Mouse (Mus musculus) stomach, postnatal 0 days (tissue): Measurements from ENCODE around the gene Sgip1. TPM values are rescaled to one million over a fixed set of nuclear protein-coding genes. Genes with fewer than 3 reads are reported as not detected.

Experiments
- ATAC-seq: fragments of 200-750 bp; cut with Nextera tagmentation; 2 replicates; pipeline ENCODE4 v1.8.0; 2017; ENCODE audit not compliant: low FRiP score, low TSS enrichment
- DNase-seq: peaks from one replicate; pipeline ENCODE4 v3.0.0-alpha.2; 2016; ENCODE audit warnings: low spot score
- H3K27ac ChIP-seq: fragments of 300-500 bp; sonication (generic); replicated peaks from 2 replicates; pipeline ENCODE4 v1.5.1; 2014; ENCODE audit warnings: mild to moderate bottlenecking, control low read depth
- H3K27me3 ChIP-seq: fragments of 300-500 bp; sonication (generic); 2 replicates; pipeline ENCODE4 v1.6.1; 2014; ENCODE audit warnings: low read length; ENCODE audit not compliant: control insufficient read depth, insufficient read depth
- H3K36me3 ChIP-seq: fragments of 300-500 bp; sonication (generic); 2 replicates; pipeline ENCODE4 v1.6.1; 2014; ENCODE audit warnings: low read length, mixed read lengths; ENCODE audit not compliant: control insufficient read depth, insufficient read depth
- H3K4me1 ChIP-seq: fragments of 300-500 bp; sonication (generic); replicated peaks from 2 replicates; pipeline ENCODE4 v1.6.1; 2014; ENCODE audit warnings: antibody characterized with exemption; ENCODE audit not compliant: control insufficient read depth, insufficient read depth
- H3K4me2 ChIP-seq: fragments of 300-500 bp; sonication (generic); replicated peaks from 2 replicates; pipeline ENCODE4 v1.6.1; 2014; ENCODE audit warnings: low read depth, mild to moderate bottlenecking, control low read depth, moderate library complexity
- H3K4me3 ChIP-seq: fragments of 300-500 bp; sonication (generic); 2 replicates; pipeline ENCODE4 v1.5.1; 2014; ENCODE audit warnings: low read depth, low read length, control low read depth
- H3K9ac ChIP-seq: fragments of 300-500 bp; sonication (generic); 2 replicates; pipeline ENCODE4 v1.6.1; 2014; ENCODE audit warnings: mild to moderate bottlenecking, low read length, control low read depth, mixed read lengths
- H3K9me3 ChIP-seq: fragments of 300-500 bp; sonication (generic); 2 replicates; pipeline ENCODE4 v1.6.1; 2016; ENCODE audit warnings: low read length; ENCODE audit not compliant: control insufficient read depth
- CTCF ChIP-seq: IDR thresholded peaks from 2 replicates; pipeline ENCODE4 v1.5.1; 2016; ENCODE audit warnings: antibody characterized with exemption, low read depth, mild to moderate bottlenecking, moderate library complexity
- EP300 ChIP-seq: optimal IDR thresholded peaks from 2 replicates; pipeline ENCODE3; 2016; ENCODE audit warnings: antibody characterized with exemption
- WGBS: fragments of 180-500 bp; shearing (Covaris S2); extraction: QIAGEN DNeasy Blood & Tissue Kit; methylation state at CpG from one replicate; pipeline ENCODE4 v1.1.7; 2014; 5-methylcytosine and 5-hydroxymethylcytosine counted together
- polyA plus RNA-seq: library from polyadenylated mRNA; unstranded; fragments of >200 nt; fragmentation: Nextera tagmentation; extraction: Ambion mirVana; gene quantifications from 2 replicates; pipeline ENCODE4 v1.2.1, GENCODE M21; 2015

Gene Sgip1
- polyA plus RNA-seq, 1 experiment from 2014 or later: 2.4 TPM

DNA sequence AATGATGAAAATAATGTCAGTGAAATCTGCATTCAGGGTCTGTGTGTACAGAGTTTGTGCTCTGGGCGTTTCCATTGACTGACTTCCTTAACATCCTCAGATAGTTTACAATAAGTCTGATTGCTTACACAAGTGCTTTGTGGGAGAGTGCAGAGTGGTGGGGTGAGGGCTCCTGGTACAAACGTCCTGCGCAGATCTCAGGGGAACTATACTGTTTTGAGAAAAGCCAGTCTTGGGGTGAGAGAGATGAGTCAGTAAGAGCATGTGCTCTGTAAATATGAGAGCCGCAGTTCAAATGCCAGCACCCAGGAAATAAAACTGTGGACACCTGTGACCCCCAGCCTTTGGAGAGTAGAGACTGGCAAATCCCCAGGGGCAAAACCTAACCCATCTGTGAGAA, 80.7 kb downstream of the Sgip1 start:
- no peak overlapping the region for H3K4me3 ChIP-seq
- no peaks in the 10 kb centered on the region for H3K36me3 ChIP-seq
- H3K4me1 ChIP-seq: no peaks in the 10 kb centered on the region
- ATAC-seq (no peak), DNase-seq (no peak)
- H3K9ac ChIP-seq: no peak overlapping the region
- H3K4me2 ChIP-seq: no peak overlapping the region
- 28% methylated on average over 4 of the region's 4 CpGs for WGBS
- H3K9me3 ChIP-seq: no peaks in the 10 kb centered on the region
- TF ChIP-seq CTCF (no peak), EP300 (no peak)
- no peak overlapping the region for H3K27ac ChIP-seq
- H3K27me3 ChIP-seq: no peaks in the 10 kb centered on the region

DNA sequence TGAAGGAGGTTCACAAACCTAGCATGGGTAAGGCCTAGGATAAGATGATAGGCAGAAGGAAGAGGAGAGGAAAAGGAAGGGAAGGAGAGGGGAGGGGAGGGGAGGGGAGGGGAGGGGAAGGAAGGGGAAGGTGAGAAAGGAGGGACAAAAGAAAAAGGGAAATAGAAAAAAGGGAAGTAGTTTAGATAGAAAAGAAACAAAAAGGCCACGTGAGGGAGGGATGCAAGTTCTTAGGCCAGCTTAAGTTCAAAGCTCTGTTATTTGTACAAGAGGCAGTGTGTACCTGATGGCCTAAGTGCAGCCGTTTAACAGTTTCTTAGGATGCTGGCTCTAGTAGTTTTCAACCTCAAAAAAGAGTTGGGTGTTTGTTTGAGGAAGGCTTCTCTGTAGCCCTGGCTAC, 83.4 kb downstream of the Sgip1 start:
- TF ChIP-seq EP300 (no peak), CTCF (no peak)
- DNase-seq (no peak), ATAC-seq (no peak)
- H3K4me3 ChIP-seq: no peak overlapping the region
- 45% methylated on average over 2 of the region's 2 CpGs for WGBS
- H3K4me1 ChIP-seq: no peaks in the 10 kb centered on the region
- H3K9me3 ChIP-seq: no peaks in the 10 kb centered on the region
- no peak overlapping the region for H3K4me2 ChIP-seq
- H3K27me3 ChIP-seq: no peaks in the 10 kb centered on the region
- H3K36me3 ChIP-seq: no peaks in the 10 kb centered on the region
- no peak overlapping the region for H3K27ac ChIP-seq
- H3K9ac ChIP-seq: no peak overlapping the region

DNA sequence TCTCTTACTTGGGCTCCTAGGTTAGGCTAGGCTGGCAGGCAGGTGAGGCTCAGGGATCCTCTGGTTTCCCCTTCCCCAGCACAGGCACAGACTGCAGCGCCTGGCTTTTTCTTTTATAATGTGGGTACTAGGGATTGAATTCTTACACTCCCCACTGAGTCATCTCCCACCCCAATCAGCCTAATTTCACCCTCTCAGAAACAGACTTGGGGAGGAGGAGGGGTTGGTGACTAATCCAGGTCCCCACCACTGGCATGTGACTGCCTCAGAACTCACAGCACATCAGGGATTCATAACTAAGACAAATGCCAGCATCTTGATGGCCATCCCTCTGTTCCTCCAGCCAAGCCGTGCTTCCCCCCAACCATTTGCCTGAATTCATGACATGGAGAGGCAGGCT, 85.1 kb downstream of the Sgip1 start:
- no peak for ATAC-seq
- Histone ChIP-seq H3K4me1 (no peaks in the 10 kb centered on the region), H3K4me3 (no peak overlapping the region), H3K4me2 (no peak overlapping the region), H3K36me3 (no peaks in the 10 kb centered on the region), H3K27ac (no peak overlapping the region), H3K27me3 (no peaks in the 10 kb centered on the region), H3K9me3 (no peaks in the 10 kb centered on the region), H3K9ac (no peak overlapping the region)
- 87% methylated on average over 2 of the region's 2 CpGs for WGBS
- TF ChIP-seq CTCF (no peak), EP300 (no peak)
- DNase-seq: no peak

DNA sequence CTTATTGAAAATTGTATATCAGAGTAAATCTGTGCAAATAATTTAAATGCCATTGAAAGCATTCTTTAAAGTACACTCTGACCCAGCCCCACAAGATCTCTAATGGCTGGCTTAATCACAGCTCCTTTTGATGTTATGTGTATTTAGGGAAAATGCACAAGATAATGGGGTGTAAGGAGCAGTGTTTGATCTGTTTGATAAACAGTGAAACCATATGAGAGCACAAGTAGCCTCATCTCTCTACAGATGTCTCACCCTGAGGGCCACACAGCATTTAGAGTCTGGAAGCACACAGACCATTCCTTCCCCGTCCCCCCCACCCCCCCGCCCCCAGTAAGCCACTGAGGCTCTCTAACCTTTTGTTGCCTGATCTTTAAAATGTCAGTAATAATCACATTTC, 87.4 kb downstream of the Sgip1 start:
- H3K36me3 ChIP-seq: no peaks in the 10 kb centered on the region
- no peak overlapping the region for H3K9ac ChIP-seq
- H3K27ac ChIP-seq: no peak overlapping the region
- no peaks in the 10 kb centered on the region for H3K27me3 ChIP-seq
- ATAC-seq (no peak), DNase-seq (no peak)
- H3K4me2 ChIP-seq: no peak overlapping the region
- TF ChIP-seq CTCF: no peak
- TF ChIP-seq EP300: no peak
- WGBS: 61% methylated on average over 2 of the region's 2 CpGs
- H3K9me3 ChIP-seq: no peaks in the 10 kb centered on the region
- H3K4me3 ChIP-seq: no peak overlapping the region
- no peaks in the 10 kb centered on the region for H3K4me1 ChIP-seq

DNA sequence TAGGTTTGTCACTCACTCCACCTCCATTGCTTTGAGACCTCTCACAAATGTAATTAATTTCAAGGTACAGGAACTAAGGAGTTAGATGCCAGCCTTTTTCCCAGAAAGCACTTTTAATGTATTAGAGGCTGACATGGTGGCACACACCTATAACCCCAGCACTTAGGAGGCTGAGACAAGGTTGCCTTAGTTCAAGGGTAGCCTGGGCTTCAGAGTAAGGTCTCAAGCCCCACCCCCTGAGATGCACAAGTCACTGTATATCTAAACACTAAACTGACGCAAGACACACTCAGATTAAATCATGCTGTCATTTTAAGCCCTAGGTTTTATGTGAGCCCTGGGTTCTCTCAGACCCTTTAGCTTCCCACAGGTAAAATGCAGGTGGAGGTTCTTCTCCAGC, 92.1 kb downstream of the Sgip1 start:
- no peak overlapping the region for H3K4me2 ChIP-seq
- no peaks in the 10 kb centered on the region for H3K9me3 ChIP-seq
- TF ChIP-seq EP300: no peak
- no peak for TF ChIP-seq CTCF
- no peaks in the 10 kb centered on the region for H3K36me3 ChIP-seq
- H3K4me1 ChIP-seq: no peaks in the 10 kb centered on the region
- no peak overlapping the region for H3K9ac ChIP-seq
- no peaks in the 10 kb centered on the region for H3K27me3 ChIP-seq
- no peak overlapping the region for H3K27ac ChIP-seq
- H3K4me3 ChIP-seq: no peak overlapping the region
- ATAC-seq (no peak), DNase-seq (no peak)
- 64% methylated on average over 1 of the region's 1 CpGs for WGBS

DNA sequence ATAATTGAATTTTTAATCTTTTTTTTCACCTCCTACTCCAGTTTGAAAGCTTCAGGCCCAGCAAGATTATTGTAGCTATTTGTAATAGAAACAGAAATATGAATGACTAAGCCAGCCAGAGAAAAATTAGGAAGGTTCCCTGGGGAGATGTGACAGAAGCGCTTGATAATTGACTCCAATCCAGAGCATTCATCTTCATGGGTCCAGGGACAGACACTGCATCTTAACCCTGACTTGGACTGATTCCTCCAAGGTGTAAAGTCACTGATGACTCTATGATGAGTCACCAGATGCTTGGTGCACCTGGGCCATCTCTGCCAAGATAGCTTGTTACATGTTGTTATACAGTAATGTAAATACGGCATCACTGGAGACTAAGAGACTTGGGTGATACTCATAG, 92.6 kb downstream of the Sgip1 start:
- H3K9ac ChIP-seq: no peak overlapping the region
- no peaks in the 10 kb centered on the region for H3K4me1 ChIP-seq
- no peak overlapping the region for H3K4me2 ChIP-seq
- H3K27me3 ChIP-seq: no peaks in the 10 kb centered on the region
- no peaks in the 10 kb centered on the region for H3K36me3 ChIP-seq
- DNase-seq (no peak), ATAC-seq (no peak)
- no peaks in the 10 kb centered on the region for H3K9me3 ChIP-seq
- no peak overlapping the region for H3K27ac ChIP-seq
- TF ChIP-seq EP300: no peak
- H3K4me3 ChIP-seq: no peak overlapping the region
- WGBS: 74% methylated on average over 2 of the region's 2 CpGs

DNA sequence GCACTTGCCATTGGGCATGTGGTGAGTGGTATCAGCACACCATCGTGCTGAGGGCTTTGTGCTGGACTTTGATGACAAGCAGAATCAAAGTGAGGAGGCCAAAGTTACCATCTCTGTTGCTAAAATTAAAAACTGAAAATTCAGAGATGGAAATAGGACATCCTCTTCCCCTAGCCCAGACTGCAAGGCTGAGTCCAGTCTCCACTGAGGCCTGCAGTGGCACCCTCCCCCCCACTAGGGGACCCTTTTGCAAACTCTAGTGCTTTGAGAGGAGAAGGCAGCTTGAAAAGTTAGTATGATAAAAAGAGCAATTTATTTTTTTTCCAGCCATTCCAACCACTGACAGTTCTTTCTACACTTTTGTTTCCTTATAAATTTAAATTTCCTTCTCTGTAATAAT, 93.6 kb downstream of the Sgip1 start:
- Histone ChIP-seq H3K27me3 (no peaks in the 10 kb centered on the region), H3K27ac (no peak overlapping the region), H3K4me1 (no peaks in the 10 kb centered on the region), H3K36me3 (no peaks in the 10 kb centered on the region), H3K9ac (no peak overlapping the region), H3K4me2 (no peak overlapping the region), H3K4me3 (no peak overlapping the region), H3K9me3 (no peaks in the 10 kb centered on the region)
- WGBS: 71% methylated on average over 1 of the region's 1 CpGs
- ATAC-seq (no peak), DNase-seq (no peak)
- TF ChIP-seq EP300: no peak
- TF ChIP-seq CTCF: peak; percentile 16; the same call in 1 of the 2 replicates
